Mouse (Mus musculus) neural tube, embryonic 14.5 days (tissue): ENCODE measurements around the gene Psmd1. TPM values are rescaled to one million over a fixed set of nuclear protein-coding genes. Genes with fewer than 3 reads are reported as not detected.

ENCODE experiments used
- ATAC-seq: fragments of 200-750 bp; cut with Nextera tagmentation; 2 replicates; pipeline ENCODE4 v1.8.0; 2017; ENCODE audit warnings: low read depth, mild to moderate bottlenecking, moderate TSS enrichment, moderate library complexity
- H3K27ac ChIP-seq: fragments of 300-500 bp; sonication (generic); 2 replicates; pipeline ENCODE4 v1.5.1; 2014; ENCODE audit warnings: low read depth, mild to moderate bottlenecking, control low read depth, low read length, moderate library complexity, mixed read lengths
- H3K27me3 ChIP-seq: fragments of 300-500 bp; sonication (generic); 2 replicates; pipeline ENCODE4 v1.6.1; 2014; ENCODE audit warnings: low read length; ENCODE audit not compliant: control insufficient read depth, insufficient read depth
- H3K36me3 ChIP-seq: fragments of 300-500 bp; sonication (generic); 2 replicates; pipeline ENCODE4 v1.6.1; 2014; ENCODE audit warnings: low read length, mixed read lengths; ENCODE audit not compliant: control insufficient read depth, insufficient read depth
- H3K4me1 ChIP-seq: fragments of 300-500 bp; sonication (generic); 2 replicates; pipeline ENCODE4 v1.6.1; 2014; ENCODE audit warnings: low read length; ENCODE audit not compliant: control insufficient read depth, insufficient read depth
- H3K4me2 ChIP-seq: fragments of 300-500 bp; sonication (generic); 2 replicates; pipeline ENCODE4 v1.6.1; 2014; ENCODE audit warnings: mild to moderate bottlenecking, low read depth, low read length, control low read depth
- H3K4me3 ChIP-seq: fragments of 300-500 bp; sonication (generic); 2 replicates; pipeline ENCODE4 v1.5.1; 2014; ENCODE audit warnings: low read depth, low read length, control low read depth, mixed read lengths
- H3K9ac ChIP-seq: fragments of 300-500 bp; sonication (generic); replicated peaks from 2 replicates; pipeline ENCODE4 v1.6.1; 2014; ENCODE audit warnings: low read depth, mild to moderate bottlenecking, control low read depth, low read length, mixed read lengths
- H3K9me3 ChIP-seq: fragments of 300-500 bp; sonication (generic); 2 replicates; pipeline ENCODE4 v1.6.1; 2016; ENCODE audit warnings: low read length; ENCODE audit not compliant: control insufficient read depth
- WGBS: fragments of 180-500 bp; shearing (Covaris S2); extraction: QIAGEN DNeasy Blood & Tissue Kit; methylation state at CpG from one replicate; pipeline ENCODE4 v1.1.7; 2014; 5-methylcytosine and 5-hydroxymethylcytosine counted together
- polyA plus RNA-seq: library from polyadenylated mRNA; unstranded; fragments of >200 nt; fragmentation: Nextera tagmentation; extraction: Ambion mirVana; gene quantifications from 2 replicates; pipeline ENCODE4 v1.2.1, GENCODE M21; 2014

The Psmd1 gene
- polyA plus RNA-seq, 1 experiment from 2014 or later = 184 TPM

GRCm38 (mm10) chr1:86150929-86151328 is 86.7 kb downstream of the Psmd1 start:
- Histone ChIP-seq H3K4me3 (no peak overlapping the region), H3K4me1 (peaks cover 10% of the 10 kb centered on the region)
- 86% methylated on average over 6 of the region's 6 CpGs for WGBS

GRCm38 (mm10) chr1:86151376-86151775 is 87.2 kb downstream of the Psmd1 start:
- ATAC-seq = no peak

More at GRCm38 (mm10) chr1:86150929-86151328, 86.7 kb downstream of the Psmd1 start:
- H3K9me3 ChIP-seq = no peaks in the 10 kb centered on the region
- H3K27ac ChIP-seq = no peak overlapping the region
- no peak overlapping the region for H3K9ac ChIP-seq
- H3K4me2 ChIP-seq = no peak overlapping the region
- no peaks in the 10 kb centered on the region for H3K27me3 ChIP-seq
- ATAC-seq = no peak
- no peaks in the 10 kb centered on the region for H3K36me3 ChIP-seq

GRCm38 (mm10) chr1:86152618-86153017 is 88.4 kb downstream of the Psmd1 start:
- WGBS = 100% methylated on average over 1 of the region's 1 CpGs
- Histone ChIP-seq H3K4me3 (no peak overlapping the region), H3K4me2 (no peak overlapping the region), H3K9me3 (no peaks in the 10 kb centered on the region), H3K36me3 (no peaks in the 10 kb centered on the region), H3K27ac (no peak overlapping the region), H3K27me3 (no peaks in the 10 kb centered on the region), H3K4me1 (peaks cover 10% of the 10 kb centered on the region), H3K9ac (no peak overlapping the region)
- ATAC-seq = no peak

More at GRCm38 (mm10) chr1:86151376-86151775, 87.2 kb downstream of the Psmd1 start:
- H3K9ac ChIP-seq = no peak overlapping the region
- H3K27ac ChIP-seq = no peak overlapping the region
- H3K36me3 ChIP-seq = no peaks in the 10 kb centered on the region
- WGBS = 89% methylated on average over 7 of the region's 7 CpGs
- H3K4me2 ChIP-seq = no peak overlapping the region
- H3K4me1 ChIP-seq = peaks cover 10% of the 10 kb centered on the region
- H3K9me3 ChIP-seq = no peaks in the 10 kb centered on the region
- H3K4me3 ChIP-seq = no peak overlapping the region
- H3K27me3 ChIP-seq = no peaks in the 10 kb centered on the region

GRCm38 (mm10) chr1:86154133-86154823 is 90.1 kb downstream of the Psmd1 start, which contains the start of gene Armc9:
Gene Armc9, plus strand, starts transcription at chr1:86154780.
- Histone ChIP-seq H3K27me3 (no peaks in the 10 kb centered on the region), H3K4me1 (peaks cover 10% of the 10 kb centered on the region), H3K9ac (peak within 1 kb of the TSS; percentile 59), H3K4me3 (peak within 1 kb of the TSS; percentile 60), H3K27ac (peak within 1 kb of the TSS; percentile 67), H3K9me3 (no peaks in the 10 kb centered on the region), H3K4me2 (peak within 1 kb of the TSS; percentile 60), H3K36me3 (no peaks in the 10 kb centered on the region)
- peak; percentile 100 for ATAC-seq
- WGBS = 5% methylated on average over 40 of the region's 40 CpGs

GRCm38 (mm10) chr1:86154824-86155164 is 90.6 kb downstream of the Psmd1 start:
- H3K4me2 ChIP-seq = peak overlapping the region; percentile 60
- H3K9ac ChIP-seq = peak overlapping the region; percentile 59
- peaks cover 10% of the 10 kb centered on the region for H3K4me1 ChIP-seq
- no peaks in the 10 kb centered on the region for H3K9me3 ChIP-seq
- no peaks in the 10 kb centered on the region for H3K27me3 ChIP-seq
- no peak for ATAC-seq
- 0% methylated on average over 18 of the region's 18 CpGs for WGBS
- H3K4me3 ChIP-seq = peak overlapping the region; percentile 60
- peaks cover 3% of the 10 kb centered on the region; the same call in 1 of the 2 replicates for H3K36me3 ChIP-seq
- H3K27ac ChIP-seq = no peak overlapping the region

GRCm38 (mm10) chr1:86156075-86156474 is 91.9 kb downstream of the Psmd1 start:
- H3K9ac ChIP-seq = no peak overlapping the region
- ATAC-seq = no peak
- H3K4me2 ChIP-seq = no peak overlapping the region
- peaks cover 10% of the 10 kb centered on the region for H3K4me1 ChIP-seq
- H3K36me3 ChIP-seq = peaks cover 16% of the 10 kb centered on the region
- no peaks in the 10 kb centered on the region for H3K27me3 ChIP-seq
- no peaks in the 10 kb centered on the region for H3K9me3 ChIP-seq
- 95% methylated on average over 3 of the region's 3 CpGs for WGBS
- no peak overlapping the region for H3K27ac ChIP-seq
- no peak overlapping the region for H3K4me3 ChIP-seq

GRCm38 (mm10) chr1:86156595-86156994 is 92.4 kb downstream of the Psmd1 start:
- no peaks in the 10 kb centered on the region for H3K9me3 ChIP-seq
- no peaks in the 10 kb centered on the region for H3K27me3 ChIP-seq
- no peak for ATAC-seq
- H3K9ac ChIP-seq = no peak overlapping the region
- H3K4me3 ChIP-seq = no peak overlapping the region
- H3K27ac ChIP-seq = no peak overlapping the region
- peaks cover 10% of the 10 kb centered on the region for H3K4me1 ChIP-seq
- WGBS = 93% methylated on average over 6 of the region's 6 CpGs
- no peak overlapping the region for H3K4me2 ChIP-seq
- H3K36me3 ChIP-seq = peaks cover 21% of the 10 kb centered on the region

GRCm38 (mm10) chr1:86160059-86160458 is 95.9 kb downstream of the Psmd1 start:
- H3K27me3 ChIP-seq = no peaks in the 10 kb centered on the region
- peaks cover 4% of the 10 kb centered on the region for H3K4me1 ChIP-seq
- no peak overlapping the region for H3K9ac ChIP-seq
- H3K9me3 ChIP-seq = no peaks in the 10 kb centered on the region
- 96% methylated on average over 6 of the region's 6 CpGs for WGBS
- peaks cover 30% of the 10 kb centered on the region for H3K36me3 ChIP-seq
- H3K4me2 ChIP-seq = no peak overlapping the region
- ATAC-seq = no peak
- no peak overlapping the region for H3K27ac ChIP-seq
- no peak overlapping the region for H3K4me3 ChIP-seq

- Histone ChIP-seq H3K9ac (no peak overlapping the region), H3K4me2 (no peak overlapping the region), H3K27ac (no peak overlapping the region), H3K9me3 (no peaks in the 10 kb centered on the region), H3K27me3 (no peaks in the 10 kb centered on the region), H3K36me3 (peaks cover 31% of the 10 kb centered on the region), H3K4me3 (no peak overlapping the region), H3K4me1 (peaks cover under 1% of the 10 kb centered on the region)
- ATAC-seq = no peak
- WGBS = 96% methylated on average over 5 of the region's 5 CpGs
Measured at GRCm38 (mm10) chr1:86160479-86160878, 96.3 kb downstream of the Psmd1 start.
